Mouse (Mus musculus) forebrain, embryonic 11.5 days (tissue): ENCODE measurements around the gene Spns2. TPM values are rescaled to one million over a fixed set of nuclear protein-coding genes. Genes with fewer than 3 reads are reported as not detected.

ENCODE experiments used
- ATAC-seq: fragments of 200-750 bp; cut with Nextera tagmentation; replicated peaks from 2 replicates; pipeline ENCODE4 v1.8.0; 2017; ENCODE audit warnings: moderate TSS enrichment; ENCODE audit not compliant: low FRiP score
- DNase-seq: peaks from one replicate; pipeline ENCODE4 v3.0.0-alpha.2; 2017; ENCODE audit warnings: low spot score
- H3K27ac ChIP-seq: fragments of 300-500 bp; sonication (generic); 2 replicates; pipeline ENCODE4 v1.5.1; 2014; ENCODE audit warnings: low read depth, low read length
- H3K27me3 ChIP-seq: fragments of 300-500 bp; sonication (generic); 2 replicates; pipeline ENCODE4 v1.6.1; 2014; ENCODE audit warnings: mild to moderate bottlenecking, low read length, mixed read lengths; ENCODE audit not compliant: control insufficient read depth, insufficient read depth
- H3K36me3 ChIP-seq: fragments of 300-500 bp; sonication (generic); 2 replicates; pipeline ENCODE4 v1.6.1; 2014; ENCODE audit warnings: mild to moderate bottlenecking, low read length, moderate library complexity, mixed read lengths; ENCODE audit not compliant: control insufficient read depth, insufficient read depth
- H3K4me1 ChIP-seq: fragments of 300-500 bp; sonication (generic); replicated peaks from 2 replicates; pipeline ENCODE4 v1.6.1; 2014; ENCODE audit warnings: low read length, mixed read lengths; ENCODE audit not compliant: control insufficient read depth, insufficient read depth
- H3K4me2 ChIP-seq: fragments of 300-500 bp; sonication (generic); 2 replicates; pipeline ENCODE4 v1.6.1; 2014; ENCODE audit warnings: low read depth, mild to moderate bottlenecking, low read length, moderate library complexity, mixed read lengths; ENCODE audit not compliant: severe bottlenecking
- H3K4me3 ChIP-seq: fragments of 300-500 bp; sonication (generic); 2 replicates; pipeline ENCODE4 v1.5.1; 2014; ENCODE audit warnings: low read depth, low read length
- H3K9ac ChIP-seq: fragments of 300-500 bp; sonication (generic); 2 replicates; pipeline ENCODE4 v1.6.1; 2014; ENCODE audit warnings: low read length
- H3K9me3 ChIP-seq: fragments of 300-500 bp; sonication (generic); 2 replicates; pipeline ENCODE4 v1.6.1; 2016; ENCODE audit warnings: low read length, mixed read lengths; ENCODE audit not compliant: control insufficient read depth
- WGBS: fragments of 180-500 bp; shearing (Covaris S2); extraction: QIAGEN DNeasy Blood & Tissue Kit; methylation state at CpG from one replicate; pipeline ENCODE4 v1.1.7; 2014; 5-methylcytosine and 5-hydroxymethylcytosine counted together
- polyA plus RNA-seq: library from polyadenylated mRNA; unstranded; fragments of >200 nt; fragmentation: Nextera tagmentation; extraction: Ambion mirVana; gene quantifications from 2 replicates; pipeline ENCODE4 v1.2.1, GENCODE M21; 2014

Gene Spns2
- polyA plus RNA-seq, 1 experiment from 2014 or later = 4.0 TPM

GRCm38 (mm10) chr11:72405532-72405931, 84.2 kb downstream of the Spns2 start:
- Histone ChIP-seq H3K4me3 (no peak overlapping the region), H3K9me3 (no peaks in the 10 kb centered on the region), H3K27me3 (no peaks in the 10 kb centered on the region; the same call in 1 of the 2 replicates), H3K4me2 (no peak overlapping the region), H3K4me1 (peaks cover 3% of the 10 kb centered on the region; the same call in 1 of the 2 replicates), H3K36me3 (no peaks in the 10 kb centered on the region), H3K9ac (no peak overlapping the region), H3K27ac (no peak overlapping the region)
- 67% methylated on average over 4 of the region's 4 CpGs for WGBS
- ATAC-seq = no peak
- DNase-seq = no peak

DNA sequence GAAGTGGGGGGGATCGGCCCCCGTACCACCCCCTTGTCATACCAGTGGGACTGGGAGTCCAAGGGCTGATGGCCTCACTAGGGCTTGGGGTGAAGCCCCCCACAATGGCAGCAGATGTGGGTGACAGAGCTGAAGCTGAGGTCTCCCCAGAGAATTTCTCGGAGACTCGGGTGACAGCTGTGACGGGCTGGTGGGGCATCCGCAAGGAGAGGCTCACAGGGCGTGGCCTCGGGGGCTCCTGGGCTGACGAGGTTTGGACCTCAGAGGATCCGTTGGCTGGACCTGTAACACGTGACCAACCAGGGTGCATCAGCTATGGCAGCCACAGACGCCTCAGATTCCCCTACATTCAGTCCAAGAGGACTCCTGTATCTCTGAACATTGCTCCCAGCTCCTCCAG, 86.7 kb downstream of the Spns2 start:
- Histone ChIP-seq H3K4me1 (no peaks in the 10 kb centered on the region; the same call in 1 of the 2 replicates), H3K4me2 (no peak overlapping the region), H3K27me3 (no peaks in the 10 kb centered on the region), H3K4me3 (no peak overlapping the region), H3K36me3 (no peaks in the 10 kb centered on the region), H3K9me3 (no peaks in the 10 kb centered on the region), H3K27ac (no peak overlapping the region), H3K9ac (no peak overlapping the region)
- ATAC-seq = no peak
- no peak for DNase-seq
- WGBS = 87% methylated on average over 12 of the region's 12 CpGs

GRCm38 (mm10) chr11:72402017-72402416, 87.7 kb downstream of the Spns2 start:
- WGBS = 77% methylated on average over 5 of the region's 5 CpGs
- Histone ChIP-seq H3K36me3 (no peaks in the 10 kb centered on the region), H3K27ac (no peak overlapping the region), H3K4me3 (no peak overlapping the region), H3K9me3 (no peaks in the 10 kb centered on the region), H3K4me1 (no peaks in the 10 kb centered on the region), H3K9ac (no peak overlapping the region), H3K27me3 (no peaks in the 10 kb centered on the region), H3K4me2 (no peak overlapping the region)
- no peak for ATAC-seq
- DNase-seq = no peak

Other genes with a start within 250 kb of the Spns2 start
- not detected in 2 replicates for gene Slc13a5, start 222.7 kb downstream of the Spns2 start, polyA plus RNA-seq
- gene Xaf1, start 188.3 kb downstream of the Spns2 start, polyA plus RNA-seq = 1.4 and 2.4 TPM in 2 replicates
- gene Fbxo39, start 175.5 kb downstream of the Spns2 start, polyA plus RNA-seq = not detected in 2 replicates
- 5.2 and 5.3 TPM in 2 replicates for gene Tekt1, start 127.5 kb downstream of the Spns2 start, polyA plus RNA-seq
- 5.0 and 7.0 TPM in 2 replicates for gene Smtnl2, start 78.2 kb downstream of the Spns2 start, polyA plus RNA-seq
- gene Ggt6, start 54.4 kb downstream of the Spns2 start, polyA plus RNA-seq = not detected in 2 replicates
- gene Mybbp1a, start 48.5 kb downstream of the Spns2 start, polyA plus RNA-seq = 165 and 166 TPM in 2 replicates
- gene Spns3, start 60.6 kb upstream of the Spns2 start, polyA plus RNA-seq = not detected in 2 replicates
- 105 and 110 TPM in 2 replicates for gene Ube2g1, start 117.4 kb upstream of the Spns2 start, polyA plus RNA-seq
- gene Ankfy1, start 200.1 kb upstream of the Spns2 start, polyA plus RNA-seq = 33.1 and 34.6 TPM in 2 replicates